Mouse (Mus musculus): ENCODE measurements around the gene Rtn3.
"Not testable (repeated sequence)": the region's sequence is repeated elsewhere in the genome, so short reads cannot be mapped to it uniquely, and the experiment has no call there.

Gene Rtn3

DNA sequence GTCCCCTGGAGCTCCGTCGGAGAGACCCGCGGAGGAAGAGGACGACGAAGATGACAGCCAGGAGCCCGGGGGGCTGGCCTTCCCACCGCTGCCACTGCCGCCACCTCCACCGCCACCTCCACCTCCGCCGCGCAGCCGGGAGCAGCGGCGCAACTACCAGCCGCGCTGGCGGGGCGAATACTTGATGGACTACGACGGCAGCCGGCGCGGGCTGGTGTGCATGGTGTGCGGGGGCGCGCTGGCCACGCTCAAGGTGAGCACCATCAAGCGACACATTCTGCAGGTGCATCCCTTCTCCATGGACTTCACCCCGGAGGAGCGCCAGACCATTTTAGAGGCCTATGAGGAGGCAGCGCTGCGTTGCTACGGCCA lies 60.4 kb downstream of the Rtn3 start:
- DNase-seq (ENCODE audit: low spot score), result no peak

GRCm38 (mm10) chr19:7421602-7422591 lies 61.2 kb downstream of the Rtn3 start:
- DNase-seq (ENCODE audit: low spot score), result peak; percentile 64

- no peak for DNase-seq (ENCODE audit: low spot score)
These were observed 62.1 kb downstream of the Rtn3 start for GRCm38 (mm10) chr19:7420841-7421601.

DNA sequence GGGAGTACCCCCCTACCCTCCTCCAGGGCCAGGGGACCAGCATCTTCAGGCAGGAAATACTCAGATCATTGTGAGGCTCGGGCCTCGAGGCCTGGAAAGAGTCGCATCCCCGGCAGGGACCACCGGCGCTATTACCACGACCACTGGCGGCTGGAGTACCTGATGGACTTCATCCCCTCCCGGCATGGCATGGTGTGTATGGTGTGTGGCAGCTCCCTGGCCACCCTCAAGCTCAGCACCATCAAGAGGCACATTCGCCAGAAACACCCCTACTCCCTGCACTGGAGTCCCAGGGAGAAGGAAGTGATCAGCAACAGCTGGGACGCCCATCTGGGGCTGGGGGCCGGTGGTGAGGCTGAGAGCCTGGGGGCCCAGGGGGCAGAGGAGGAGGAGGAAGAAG lies 63.0 kb downstream of the Rtn3 start:
- no peak for DNase-seq (ENCODE audit: low spot score)

DNA sequence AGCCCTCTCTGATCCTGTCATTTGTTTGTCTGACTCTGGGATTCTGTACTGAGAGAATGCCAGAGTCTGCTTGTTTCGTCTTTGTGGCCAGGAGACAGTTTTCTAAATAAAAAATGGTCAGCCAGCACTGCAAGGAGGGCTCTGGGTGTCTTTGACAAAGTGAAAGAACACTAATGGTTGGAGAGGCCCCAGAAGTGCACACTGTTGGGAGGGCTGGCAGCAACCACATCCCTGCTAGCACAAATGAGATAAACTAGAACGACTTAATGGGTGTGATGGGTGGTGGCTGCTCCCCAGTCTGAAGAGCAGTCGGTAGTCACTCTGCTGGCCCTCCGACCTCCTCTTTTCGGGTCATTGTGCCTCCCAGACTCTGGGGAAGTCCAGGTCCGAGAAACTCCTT lies 63.9 kb downstream of the Rtn3 start:
- no peak for DNase-seq (ENCODE audit: low spot score)

DNA sequence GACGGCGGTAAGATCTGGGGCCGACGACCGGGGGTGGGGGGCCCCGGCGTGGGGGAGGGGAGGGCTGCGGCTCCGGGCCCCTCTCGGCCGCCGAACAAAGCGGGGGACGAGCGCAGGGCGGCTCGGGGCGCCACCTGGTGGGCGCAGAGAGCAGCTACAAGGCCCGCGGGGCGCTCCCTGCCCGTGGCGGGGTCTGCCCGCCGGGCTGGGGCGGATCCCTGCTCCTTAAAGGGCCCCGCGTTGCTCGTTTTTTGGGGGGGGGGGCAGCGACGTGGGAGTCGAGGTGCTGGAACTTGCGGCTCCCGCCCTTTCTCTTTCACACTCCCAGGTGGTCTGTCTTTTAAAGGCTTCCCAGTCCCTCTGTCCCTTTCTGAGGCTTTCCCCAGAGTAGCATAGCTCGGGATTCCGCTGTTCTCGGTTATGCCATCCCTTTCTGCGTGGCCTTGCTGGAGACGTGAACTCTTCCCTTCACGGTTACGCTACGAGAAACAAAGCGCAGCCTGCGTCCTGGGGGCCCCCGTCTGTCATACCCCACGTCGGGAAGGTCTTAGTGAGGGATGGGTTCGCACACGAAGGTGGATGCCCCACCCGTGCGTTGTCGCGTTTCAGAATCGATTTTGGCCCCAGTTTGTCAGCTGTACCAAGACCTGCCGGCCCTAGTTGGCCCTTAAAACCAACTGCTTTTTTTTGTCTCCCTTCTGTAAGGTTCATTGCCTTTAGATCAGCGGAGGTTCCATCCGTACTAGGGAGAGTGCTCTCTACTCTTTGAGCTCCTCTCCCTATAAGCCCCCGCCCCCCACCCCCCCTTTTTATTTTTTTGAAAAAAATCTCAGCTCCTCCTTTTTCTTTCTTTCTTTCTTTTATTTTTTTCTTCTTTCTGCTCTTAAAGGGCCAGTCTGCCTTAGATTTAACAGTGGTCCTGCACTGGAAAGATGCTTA lies 64.9 kb downstream of the Rtn3 start:
- peak; percentile 74 for DNase-seq (ENCODE audit: low spot score)

GRCm38 (mm10) chr19:7416834-7417735 lies 66.0 kb downstream of the Rtn3 start, which contains the start of gene 2700081O15Rik:
TSS of gene 2700081O15Rik (plus strand) at chr19:7417625.
- peak; percentile 73 for DNase-seq (ENCODE audit: low spot score)

GRCm38 (mm10) chr19:7415916-7416833 lies 66.9 kb downstream of the Rtn3 start:
- no peak for DNase-seq (ENCODE audit: low spot score)

GRCm38 (mm10) chr19:7412361-7412760 lies 70.7 kb downstream of the Rtn3 start:
- no peak for DNase-seq (ENCODE audit: low spot score)

GRCm38 (mm10) chr19:7404623-7405229 lies 78.4 kb downstream of the Rtn3 start:
- no peak for DNase-seq (ENCODE audit: low spot score)

- DNase-seq (ENCODE audit: low spot score), result no peak
These were observed 82.4 kb downstream of the Rtn3 start for GRCm38 (mm10) chr19:7400635-7401034.

DNA sequence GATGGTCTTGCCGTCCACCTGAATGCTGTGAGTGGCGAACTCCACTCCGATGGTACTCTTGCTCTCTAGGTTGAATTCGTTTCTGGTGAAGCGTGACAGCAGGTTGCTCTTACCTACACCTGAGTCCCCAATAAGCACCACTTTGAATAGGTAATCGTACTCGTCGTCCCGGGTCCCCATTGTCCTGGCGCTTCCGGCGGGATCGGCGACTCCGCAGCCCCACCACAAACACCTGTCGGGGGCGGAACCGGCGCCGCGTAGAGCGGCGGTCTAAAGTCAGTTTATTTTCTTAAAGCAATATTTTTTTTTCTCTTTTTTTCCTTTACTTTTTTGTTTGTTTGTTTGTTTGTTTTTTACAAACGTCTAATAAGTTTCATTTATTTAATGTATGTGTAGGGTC lies 84.2 kb downstream of the Rtn3 start:
- DNase-seq (ENCODE audit: low spot score), result not testable (repeated sequence)

GRCm38 (mm10) chr19:7396867-7397826 lies 85.9 kb downstream of the Rtn3 start:
- not testable (repeated sequence) for DNase-seq (ENCODE audit: low spot score)

GRCm38 (mm10) chr19:7388488-7388887 lies 94.6 kb downstream of the Rtn3 start:
- DNase-seq (ENCODE audit: low spot score), result no peak

DNA sequence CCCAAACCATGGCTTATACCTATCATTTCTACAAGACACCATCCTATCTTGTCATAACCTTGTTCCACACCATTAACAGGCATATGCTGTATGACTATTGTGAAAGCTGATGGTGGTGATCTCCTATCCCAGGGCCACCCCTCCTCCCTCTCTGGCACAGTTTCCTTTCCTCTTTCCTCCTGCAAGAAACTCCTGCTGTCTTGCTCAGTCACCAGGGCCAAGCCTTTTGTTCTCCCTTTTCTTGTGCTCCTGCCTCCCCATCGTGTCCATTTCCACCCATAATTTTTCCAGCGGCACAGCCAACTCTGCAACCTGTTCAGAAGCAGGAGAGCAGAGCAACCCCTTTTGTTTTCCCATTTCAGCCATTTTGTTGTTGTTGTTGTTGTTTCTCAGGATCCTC lies 97.0 kb downstream of the Rtn3 start:
- no peak for DNase-seq (ENCODE audit: low spot score)

DNA sequence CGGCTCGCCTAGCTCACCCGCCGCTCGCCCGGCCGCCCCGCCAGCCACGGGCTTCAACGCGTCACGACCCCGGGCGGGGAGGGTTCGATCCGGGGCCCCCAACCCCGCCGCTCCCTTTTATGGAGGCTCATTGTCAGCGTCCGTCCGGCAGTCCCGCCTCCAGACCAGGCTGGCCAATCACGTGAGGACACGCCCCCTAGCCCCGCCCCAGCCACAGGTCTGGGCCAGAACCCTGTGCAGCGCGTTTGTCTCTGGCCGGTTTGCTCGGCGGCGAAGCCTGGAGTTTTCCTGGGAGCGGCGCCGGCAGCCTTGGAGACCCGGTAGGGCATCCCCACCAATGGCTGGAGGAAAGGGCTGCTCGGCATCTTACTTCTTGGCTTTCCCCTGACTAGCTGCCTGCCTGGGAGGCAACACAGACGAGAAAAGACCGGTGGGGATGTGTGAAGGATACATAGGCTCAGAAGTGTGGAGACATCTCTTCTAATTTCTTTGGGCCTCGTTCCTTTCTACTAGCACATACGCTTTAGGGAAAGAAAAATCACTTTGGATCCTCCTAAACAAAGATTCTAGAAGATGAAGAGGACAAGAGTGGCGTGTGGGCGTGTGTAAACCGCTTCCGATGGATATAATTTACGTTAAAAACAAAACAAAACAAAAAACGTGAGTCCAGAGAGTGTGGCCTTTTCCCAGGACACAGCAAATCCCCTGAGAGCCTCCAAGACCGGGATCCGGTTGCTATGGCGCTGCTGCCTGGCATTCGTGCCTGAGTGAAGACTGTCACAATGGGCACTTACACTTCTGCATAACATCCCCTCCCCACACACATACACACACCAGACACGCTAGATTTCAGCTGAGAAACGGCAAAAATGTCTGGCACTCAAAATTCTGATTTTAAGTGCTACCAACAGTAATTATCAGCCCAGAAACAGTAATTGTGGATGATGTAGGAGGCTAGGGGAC lies 99.9 kb downstream of the Rtn3 start, which contains the start of gene Spindoc:
TSS of gene Spindoc (minus strand) at position 92 of the 963 bp plus-strand sequence.
- peak; percentile 98 for DNase-seq (ENCODE audit: low spot score)

Measured in layer of hippocampus, adult 11-12 months (tissue).